Mouse (Mus musculus) regulatory T cell (primary cell): ENCODE measurements around the gene Usp36.
"Not testable (repeated sequence)": the region's sequence is repeated elsewhere in the genome, so short reads cannot be mapped to it uniquely, and the experiment has no call there.

Source experiments
- in situ Hi-C: fragments of 300-600 bp; cut with MboI, MseI; formaldehyde crosslinking; loops from one replicate; pipeline ENCODE4 v1.15.1; 2025; ENCODE audit warnings: high pct_unique_total_duplicates

The Usp36 gene

GRCm38 (mm10) chr11:118289999-118290889 is at the start of gene Usp36:
Gene Usp36, minus strand, starts transcription at chr11:118290244.
- in situ Hi-C loops, result loop anchor here (25.0 kb wide), 1 partner anchor 997 kb away; no protein-coding TSS in a partner anchor

- in situ Hi-C loops, result no loop called here
Observed at GRCm38 (mm10) chr11:118337491-118338168, 47.6 kb upstream of the Usp36 start.

DNA sequence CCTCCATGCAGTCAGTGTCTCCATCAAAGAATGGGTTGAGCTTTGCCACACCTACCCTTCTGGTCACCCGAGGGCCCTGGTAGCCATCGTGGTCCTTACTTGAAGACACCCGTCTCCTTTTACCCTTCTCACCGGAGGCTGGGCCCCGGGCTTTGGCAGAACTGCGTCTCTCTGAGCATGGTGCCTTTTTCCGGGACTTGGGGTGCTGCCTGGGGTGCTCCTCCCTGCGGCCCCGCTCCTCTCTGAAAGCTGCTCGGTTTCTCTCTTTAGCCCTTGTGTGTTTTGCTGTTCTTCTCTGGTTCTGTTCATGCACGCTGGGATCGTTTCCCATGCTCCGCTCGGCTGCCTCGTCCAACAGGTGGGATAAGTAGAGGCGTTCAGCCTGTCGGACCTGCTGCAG is 43.4 kb upstream of the Usp36 start:
- in situ Hi-C loops, result no loop called here

- in situ Hi-C loops, result no loop called here
Observed at GRCm38 (mm10) chr11:118332376-118332775, 42.3 kb upstream of the Usp36 start.

- in situ Hi-C loops, result no loop called here
Observed at GRCm38 (mm10) chr11:118330777-118331176, 40.7 kb upstream of the Usp36 start.

DNA sequence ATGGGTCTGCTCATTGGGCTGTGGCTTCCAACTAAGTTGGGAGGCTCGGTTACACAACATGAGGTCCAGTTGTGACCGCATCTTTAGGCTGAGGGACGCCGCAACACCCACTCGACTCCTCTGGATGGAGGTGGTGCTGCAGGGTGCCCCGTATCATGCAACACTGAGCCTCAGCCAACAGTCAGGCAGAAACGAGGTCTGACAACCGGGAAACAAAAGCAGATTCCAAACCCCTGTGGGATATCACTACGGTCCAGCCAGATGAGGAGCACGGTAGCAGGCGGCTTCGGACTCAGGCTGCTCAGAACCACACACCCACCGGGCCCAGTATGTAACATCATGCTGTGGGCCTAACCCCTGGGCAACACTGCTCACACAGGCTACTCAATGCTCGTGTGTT is 40.3 kb upstream of the Usp36 start:
- in situ Hi-C loops, result no loop called here

DNA sequence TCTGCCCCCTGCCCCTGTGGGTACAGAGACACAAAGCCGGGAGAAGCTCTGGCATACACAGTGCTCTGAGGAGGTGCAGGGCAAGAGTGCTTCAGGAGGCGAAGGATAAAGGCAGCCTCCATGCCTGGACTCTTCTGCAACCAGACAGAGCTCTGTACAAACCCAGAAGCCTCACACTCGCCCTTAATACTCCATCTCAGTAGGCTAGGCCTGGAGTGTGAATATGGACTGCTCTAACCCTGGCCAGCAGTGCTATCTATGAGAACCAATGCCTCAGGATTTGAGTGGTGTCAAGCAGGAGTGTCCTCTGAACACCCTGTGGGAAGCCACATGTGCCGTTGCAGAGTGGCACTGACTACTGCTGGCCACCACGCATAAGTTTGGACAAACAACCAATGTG is 38.9 kb upstream of the Usp36 start:
- in situ Hi-C loops, result loop anchor here (5.0 kb wide), 1 partner anchor 33 kb away; no protein-coding TSS in a partner anchor

DNA sequence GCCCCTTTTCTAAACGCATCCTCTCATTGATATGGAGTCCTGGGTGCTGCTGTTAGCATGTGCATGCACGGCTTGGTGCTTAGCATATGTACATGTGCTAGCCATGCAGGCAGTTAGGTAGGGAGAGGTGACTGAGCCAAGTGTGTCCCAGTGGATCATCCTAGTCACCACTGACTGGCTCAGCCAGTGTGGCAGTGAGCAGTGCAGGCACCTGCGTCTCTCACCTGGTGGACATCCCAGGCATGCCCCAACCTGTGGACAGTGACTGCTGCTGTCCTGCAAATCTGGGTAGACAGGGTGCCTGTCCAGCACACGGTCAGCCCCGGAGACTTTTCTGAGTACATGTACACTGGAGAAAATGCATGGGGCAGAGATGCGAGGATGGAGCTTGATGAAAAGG is 38.5 kb upstream of the Usp36 start:
- in situ Hi-C loops, result loop anchor here (5.0 kb wide), 1 partner anchor 34 kb away; no protein-coding TSS in a partner anchor

DNA sequence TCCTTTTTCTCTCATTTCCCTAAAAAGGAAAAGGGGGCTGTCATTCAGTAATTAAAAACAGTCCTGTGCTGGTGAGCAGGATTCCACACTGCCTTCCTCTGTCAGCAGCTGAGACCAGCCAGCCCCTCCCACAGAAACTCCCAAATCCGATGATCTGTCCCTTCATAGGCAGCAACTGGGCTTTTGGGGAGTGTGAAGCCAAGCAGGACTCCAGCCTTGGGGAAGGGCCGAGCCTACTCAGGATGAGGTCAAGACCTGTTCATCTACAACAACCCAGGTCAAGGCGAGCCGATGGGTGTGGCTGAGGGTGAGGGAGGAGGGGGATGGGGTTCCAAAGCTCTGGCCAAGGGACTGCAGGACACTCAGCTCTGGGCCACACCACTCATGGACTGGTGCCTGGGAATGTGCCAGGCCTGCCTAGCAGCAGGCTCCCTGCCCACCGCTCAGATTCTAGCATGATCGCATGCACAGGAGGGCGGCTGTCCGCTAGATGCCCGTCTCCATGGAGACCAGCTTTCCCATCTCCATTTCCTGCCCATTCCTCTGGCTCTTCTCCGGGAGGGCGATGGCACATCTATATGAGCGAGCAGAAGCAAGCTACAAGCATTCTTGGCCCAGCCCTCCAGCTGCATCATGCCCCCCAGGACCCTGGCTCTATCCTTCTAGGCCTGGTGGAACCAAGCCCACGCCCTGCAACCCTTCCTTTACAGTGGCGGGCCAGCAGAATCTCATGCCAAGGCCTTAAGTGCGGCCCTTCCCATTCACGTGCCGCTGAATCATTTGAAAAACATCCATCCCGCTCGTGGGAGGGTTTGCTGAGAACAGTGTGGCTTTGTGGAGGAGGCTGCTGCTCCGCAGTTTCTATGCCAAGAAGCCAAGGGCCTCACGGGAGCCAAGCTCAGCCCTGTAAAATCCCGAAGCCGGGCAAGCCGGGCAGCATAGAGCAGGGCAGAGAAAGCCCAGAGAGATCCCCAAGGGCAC is 37.2 kb upstream of the Usp36 start:
- in situ Hi-C loops, result loop anchor here (5.0 kb wide), 1 partner anchor 35 kb away; no protein-coding TSS in a partner anchor

DNA sequence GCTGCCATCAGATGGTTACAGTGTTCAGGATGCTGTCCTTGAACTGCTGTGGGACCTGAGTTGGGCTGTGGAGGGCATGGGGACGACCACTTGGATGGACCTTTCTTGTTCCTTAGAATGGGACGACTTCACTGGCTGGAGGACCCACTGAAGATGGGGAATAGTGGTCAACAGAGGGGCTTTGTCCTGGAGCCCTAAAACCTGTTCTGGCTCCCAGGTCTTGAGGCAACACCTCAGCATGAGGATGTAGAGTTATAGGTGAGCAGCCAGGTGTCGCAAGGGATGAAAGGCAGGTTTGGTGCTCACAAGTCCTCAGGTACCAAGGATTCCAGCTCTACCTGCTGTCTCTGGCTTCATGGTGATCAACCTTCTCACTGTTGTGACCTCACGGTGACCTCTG is 36.4 kb upstream of the Usp36 start:
- in situ Hi-C loops, result loop anchor here (5.0 kb wide), 1 partner anchor 36 kb away; no protein-coding TSS in a partner anchor

DNA sequence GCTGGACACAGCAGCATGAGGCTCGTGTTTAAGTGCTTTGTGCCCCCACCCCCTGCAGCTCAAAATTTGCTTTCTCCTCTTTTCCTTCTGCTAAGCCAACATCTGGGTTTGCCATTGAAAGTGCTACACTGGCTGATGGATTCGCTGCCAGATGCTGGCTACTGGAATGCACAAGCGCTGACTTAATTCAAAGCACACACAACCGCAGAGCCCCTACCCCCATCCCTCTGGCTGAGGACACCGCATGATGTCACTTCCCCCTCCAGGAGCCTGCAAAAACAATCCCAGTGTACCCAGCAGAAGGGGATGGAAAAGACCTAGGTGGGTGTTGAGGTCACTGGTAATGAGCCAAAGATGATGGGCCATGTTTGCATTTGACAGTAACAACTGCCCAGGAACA is 34.5 kb upstream of the Usp36 start:
- in situ Hi-C loops, result no loop called here

DNA sequence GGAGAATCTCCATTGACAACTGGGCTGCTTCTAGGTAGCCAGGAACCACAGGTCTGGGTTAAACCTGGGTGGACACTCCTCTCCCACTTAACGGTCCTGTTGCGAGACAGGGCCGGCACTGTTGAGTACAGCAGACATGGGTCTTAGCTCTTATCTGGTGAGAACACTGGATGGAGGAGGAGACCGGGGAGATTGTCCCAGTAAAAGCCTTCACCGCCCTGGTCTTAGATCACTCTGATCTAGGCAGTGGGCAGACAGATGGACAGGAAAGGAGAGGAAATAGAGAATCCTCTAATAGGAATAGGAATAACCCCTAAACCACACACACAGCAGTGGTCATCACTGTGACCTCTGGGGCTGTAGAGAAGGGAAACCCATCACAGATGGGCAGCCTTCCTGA is 33.9 kb upstream of the Usp36 start:
- in situ Hi-C loops, result no loop called here

DNA sequence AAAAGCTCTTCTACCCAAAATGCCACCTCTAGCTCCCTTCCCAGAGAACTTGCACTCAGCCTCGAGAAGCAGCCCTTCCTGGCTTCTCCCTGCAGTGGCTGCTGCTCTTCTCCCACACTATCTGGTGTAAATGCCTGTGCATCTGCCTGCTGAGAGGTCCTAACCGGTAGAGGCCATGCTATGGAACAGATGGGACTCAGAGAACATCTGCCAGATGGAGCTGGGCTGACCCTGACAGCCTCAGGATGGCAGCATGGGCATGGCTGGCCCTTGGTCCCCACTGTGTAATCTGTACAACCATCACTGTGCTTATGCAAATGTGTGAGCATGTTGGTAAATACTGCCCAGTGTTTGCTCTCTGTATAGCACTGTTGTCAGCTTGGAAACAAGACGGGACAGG is 32.6 kb upstream of the Usp36 start:
- in situ Hi-C loops, result no loop called here

DNA sequence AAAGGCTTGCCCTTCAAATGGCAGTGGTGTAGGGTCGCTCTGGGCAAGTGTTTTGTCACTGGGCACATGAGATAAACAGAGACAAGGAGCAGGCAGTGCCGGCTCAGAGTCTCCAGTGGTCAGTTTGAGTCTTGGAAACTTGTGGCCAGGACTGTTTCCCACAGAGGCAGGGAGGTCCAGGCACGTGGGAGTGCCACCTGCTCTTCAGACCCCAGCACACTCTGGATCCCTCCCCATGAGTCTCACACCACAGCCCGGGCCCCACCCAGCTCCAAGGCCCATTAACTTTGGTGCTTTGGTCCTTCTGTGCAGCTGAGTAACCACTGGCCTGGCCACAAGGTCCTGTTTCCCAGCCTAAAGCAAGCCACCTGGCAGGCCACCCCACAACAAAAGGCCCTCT is 31.9 kb upstream of the Usp36 start:
- in situ Hi-C loops, result no loop called here

- in situ Hi-C loops, result no loop called here
Observed at GRCm38 (mm10) chr11:118321500-118321899, 31.5 kb upstream of the Usp36 start.

DNA sequence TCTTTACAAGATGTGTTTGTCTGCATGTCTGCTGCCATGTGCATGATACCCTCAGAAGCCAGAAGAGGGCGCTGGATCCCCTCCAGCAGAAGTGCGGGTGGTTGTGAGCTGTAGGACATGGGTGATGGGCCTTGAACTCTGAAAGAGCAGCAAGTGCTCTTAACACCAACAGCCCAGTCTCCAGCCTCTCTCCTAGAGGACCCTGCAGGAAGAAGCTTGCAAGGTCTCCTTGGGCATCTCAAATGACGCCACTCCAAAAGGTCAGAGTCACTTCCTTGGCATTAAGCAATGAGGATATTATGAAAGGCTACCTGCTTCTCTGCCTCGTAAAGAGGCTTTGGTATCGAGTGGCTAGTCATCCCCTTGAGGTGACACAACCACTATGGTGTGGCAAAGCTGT is 28.6 kb upstream of the Usp36 start:
- in situ Hi-C loops, result no loop called here

GRCm38 (mm10) chr11:118317129-118317528 is 27.1 kb upstream of the Usp36 start:
- in situ Hi-C loops, result no loop called here

GRCm38 (mm10) chr11:118316231-118316806 is 26.3 kb upstream of the Usp36 start:
- in situ Hi-C loops, result no loop called here

GRCm38 (mm10) chr11:118312132-118312723 is 22.2 kb upstream of the Usp36 start:
- in situ Hi-C loops, result no loop called here

- in situ Hi-C loops, result not testable (repeated sequence)
Observed at GRCm38 (mm10) chr11:118307962-118308361, 17.9 kb upstream of the Usp36 start.

DNA sequence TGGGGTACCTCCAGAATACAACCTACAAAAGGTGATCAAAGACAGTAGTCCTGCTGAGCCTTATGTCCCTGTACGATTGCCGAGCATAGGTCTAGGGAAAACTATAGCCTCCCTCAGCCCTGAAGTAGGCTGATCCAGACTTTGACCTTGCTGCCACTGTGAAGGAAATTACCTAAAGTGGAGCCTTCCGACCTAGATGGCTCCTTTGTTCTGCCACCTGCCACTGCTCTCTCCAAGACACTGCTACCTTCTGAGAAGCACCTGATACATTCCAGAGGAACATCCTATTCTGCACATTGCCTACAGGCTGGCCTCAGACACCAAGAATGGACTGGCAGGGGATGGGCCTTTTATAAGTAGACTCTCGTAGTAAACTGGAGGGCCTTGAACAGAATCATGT is 13.9 kb upstream of the Usp36 start:
- in situ Hi-C loops, result not testable (repeated sequence)
